Mouse (Mus musculus): Measurements from ENCODE around the gene Car2. TPM values are rescaled to one million over a fixed set of nuclear protein-coding genes. Genes with fewer than 3 reads are reported as not detected.

Car2 gene
- total RNA-seq, 2 experiments from 2014 or later: 12.1 to 15.4 TPM

DNA sequence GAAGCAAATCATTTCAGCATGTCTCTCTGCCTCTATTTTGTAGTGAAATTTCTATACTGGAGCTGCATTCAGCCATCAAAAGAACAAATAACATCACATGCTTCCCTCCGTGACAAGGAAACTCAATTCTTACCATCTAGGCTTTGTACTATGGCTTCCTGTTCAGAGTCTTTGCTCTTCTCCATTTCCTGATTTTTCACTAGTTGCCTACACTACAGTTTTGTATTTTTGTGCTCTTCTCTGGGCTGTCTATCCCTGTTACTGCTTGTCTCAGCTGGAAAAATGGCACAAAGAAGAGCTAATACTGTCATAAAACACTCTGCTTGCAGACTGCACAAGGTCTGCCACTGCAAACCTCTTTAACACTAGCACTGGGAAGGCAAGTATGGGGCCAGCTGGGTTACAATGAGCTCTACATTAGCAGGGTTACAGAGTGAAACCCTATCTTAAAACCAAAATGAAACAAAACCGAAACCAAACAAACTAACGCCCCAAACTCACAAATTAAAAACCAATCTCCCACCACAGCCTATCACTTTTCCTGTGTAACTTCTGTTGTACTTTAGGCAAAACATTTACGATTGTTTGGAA, 26.0 kb downstream of the Car2 start:
- intact Hi-C loops (cut with DNase I): no loop called here

DNA sequence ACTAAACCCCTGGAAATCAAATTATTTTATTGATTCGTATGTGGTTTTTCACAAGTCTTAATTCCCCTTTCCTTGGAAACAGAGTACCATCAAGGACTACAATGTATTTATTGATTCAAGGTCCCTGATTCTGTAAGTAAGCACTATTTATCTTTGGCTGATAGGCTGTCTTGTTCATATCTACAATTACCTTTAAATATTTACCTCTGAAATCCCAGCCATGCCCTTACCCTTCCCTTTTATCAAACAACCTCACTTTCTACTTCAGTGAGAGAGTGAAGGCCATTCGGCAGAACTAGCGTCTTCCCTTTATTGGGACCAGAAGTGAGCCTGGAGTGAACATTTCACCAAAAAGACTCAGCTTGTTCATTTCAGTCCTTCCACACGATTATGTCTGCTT, 27.7 kb downstream of the Car2 start:
- DNase-seq: no peak
- intact Hi-C loops (cut with DNase I): no loop called here

More for the DNA sequence above, 26.0 kb downstream of the Car2 start:
- DNase-seq: no peak

DNA sequence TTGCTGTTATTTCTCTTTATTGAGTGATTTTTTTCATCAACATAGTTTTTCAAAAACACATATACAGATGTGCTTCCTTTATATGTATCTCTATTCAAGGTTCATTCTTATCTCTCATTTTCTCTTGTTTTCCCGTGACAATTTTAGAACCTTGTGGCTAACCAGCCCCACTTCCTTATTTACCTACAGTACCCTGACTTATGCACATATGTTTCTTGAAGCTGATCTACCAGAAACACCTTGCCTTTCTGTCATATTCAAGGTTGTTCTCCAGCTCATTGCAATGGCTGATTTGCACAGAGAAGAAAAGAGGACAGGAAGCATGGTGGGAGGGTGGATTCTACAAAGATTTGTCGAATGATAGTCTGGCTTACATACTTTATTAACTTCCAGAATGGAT, 29.3 kb downstream of the Car2 start:
- intact Hi-C loops (cut with DNase I): no loop called here
- no peak for DNase-seq

DNA sequence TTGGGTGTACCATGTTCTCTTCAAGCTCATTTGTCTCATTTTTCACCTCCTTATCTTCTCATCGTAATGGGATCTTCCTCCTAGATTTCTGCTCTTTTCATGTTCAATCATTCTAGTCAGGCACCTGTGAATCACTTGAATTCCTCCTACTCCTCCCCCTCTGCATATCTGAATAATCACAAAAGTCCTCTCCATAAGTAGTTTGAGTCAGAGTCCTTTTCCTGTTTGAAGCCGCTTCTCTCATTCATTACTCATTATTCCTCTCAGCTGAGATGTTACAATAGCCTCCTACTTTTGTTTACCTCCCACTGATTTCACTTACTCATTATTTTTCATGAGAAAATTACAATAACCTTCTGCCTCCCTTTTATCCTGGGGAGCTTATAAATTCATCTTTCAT, 31.2 kb downstream of the Car2 start:
- intact Hi-C loops (cut with DNase I): no loop called here

DNA sequence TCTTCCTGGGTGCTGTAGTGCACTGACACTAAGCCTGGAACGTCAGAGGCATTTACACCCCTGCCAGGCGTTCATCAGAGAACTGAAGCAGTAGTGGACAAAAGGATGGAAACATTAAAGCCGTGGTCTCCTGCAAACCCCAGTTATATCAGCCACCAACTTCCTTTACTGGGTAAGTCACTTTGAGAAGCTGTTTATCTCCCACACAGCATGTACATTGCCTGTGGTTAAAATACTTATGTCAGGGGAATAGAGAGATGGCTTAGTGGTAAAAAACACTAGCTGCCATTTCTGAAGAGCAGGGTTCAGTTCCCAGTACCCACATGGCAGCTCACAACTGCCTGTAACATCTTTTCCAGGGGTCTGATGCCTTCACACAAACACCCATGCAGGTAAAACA, 58.6 kb downstream of the Car2 start:
- intact Hi-C loops (cut with DNase I): no loop called here
- DNase-seq: no peak

More for the DNA sequence above, 31.2 kb downstream of the Car2 start:
- no peak for DNase-seq

DNA sequence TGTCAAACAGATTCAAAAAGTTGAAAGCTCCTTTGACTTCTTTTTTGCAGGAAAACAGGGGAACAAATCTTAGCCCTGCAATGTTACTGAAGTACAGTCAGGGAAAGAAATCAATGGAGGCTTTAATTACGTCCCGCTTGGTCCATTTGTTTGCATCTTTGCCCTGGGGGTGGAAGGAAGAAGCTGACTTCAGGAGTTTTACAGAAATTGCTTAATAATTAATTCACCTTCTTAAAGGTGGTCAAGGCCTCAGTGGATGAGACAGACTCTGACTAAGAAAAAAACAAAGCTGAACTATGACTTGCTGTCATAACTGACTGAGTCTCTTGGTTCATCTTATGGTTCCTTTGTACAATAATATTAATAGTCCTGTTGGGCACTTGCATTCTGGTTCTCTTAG, 59.6 kb downstream of the Car2 start:
- no peak for DNase-seq
- intact Hi-C loops (cut with DNase I): no loop called here

DNA sequence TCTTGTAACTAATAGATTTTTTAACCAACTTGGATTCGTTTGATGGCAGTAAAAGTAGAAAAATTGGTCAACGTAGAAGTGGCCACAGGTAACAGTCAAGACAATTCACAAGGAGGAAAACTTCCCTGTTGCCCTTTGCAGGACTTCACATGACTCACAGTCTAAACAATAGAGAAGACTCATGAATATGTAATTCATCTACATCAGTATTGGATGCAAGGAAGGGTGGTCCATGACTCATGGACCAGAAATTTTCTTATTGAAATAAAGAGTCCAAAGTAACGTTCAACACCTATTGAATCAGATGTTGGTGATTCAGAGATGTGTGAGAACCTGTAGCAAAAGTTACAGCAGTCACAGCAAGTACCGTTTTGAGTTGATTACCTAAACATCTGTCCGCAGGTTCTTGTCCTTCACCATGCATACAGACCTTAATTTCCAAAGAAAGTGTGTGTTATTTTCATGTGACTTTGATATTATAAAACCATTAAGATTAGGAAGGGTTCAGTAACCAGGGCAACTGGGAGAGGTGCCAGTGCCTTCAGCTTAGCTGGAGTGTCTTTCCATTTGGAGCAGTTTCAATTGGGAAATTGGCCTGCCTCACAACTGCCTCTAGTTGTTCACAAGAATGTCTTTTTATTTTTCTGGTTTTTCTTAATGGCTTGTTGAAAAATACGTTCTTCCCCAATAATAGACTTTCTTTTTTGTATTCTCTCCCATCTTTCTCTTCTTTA, 62.2 kb downstream of the Car2 start:
- DNase-seq: no peak

DNA sequence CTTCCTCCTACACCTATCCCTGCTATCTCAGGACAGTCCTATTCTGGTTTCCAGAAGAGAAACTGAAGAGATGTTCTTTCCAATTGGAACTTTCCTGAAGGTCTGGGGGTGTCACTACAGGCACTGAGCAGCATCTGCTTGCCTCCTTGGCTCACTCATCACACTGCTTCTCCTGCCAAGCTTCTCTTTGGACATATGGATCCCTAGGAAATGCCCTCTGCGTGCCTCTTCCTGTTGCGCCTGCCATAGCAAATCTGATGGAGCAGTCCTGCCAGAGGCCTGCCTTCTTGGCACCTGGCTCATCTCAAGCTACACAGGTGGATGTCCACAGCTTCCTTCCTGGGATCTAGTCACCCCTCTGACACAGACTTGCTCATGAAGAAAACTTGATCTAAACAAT, 64.0 kb downstream of the Car2 start:
- intact Hi-C loops (cut with DNase I): no loop called here
- no peak for DNase-seq

More for the DNA sequence above, 62.2 kb downstream of the Car2 start:
- intact Hi-C loops (cut with DNase I): no loop called here

Other genes starting within 250 kb of the Car2 start
- gene Car13, start 244.5 kb upstream of the Car2 start, total RNA-seq (2021): under 1 TPM; 0.20 to 0.57 TPM
- gene Car1, start 77.9 kb upstream of the Car2 start, total RNA-seq (2021): under 1 TPM in 1 of 2 experiments, not detected in 1; 0.59 TPM
- 1,000 to 10,000 TPM in 1 of 2 experiments, 100 to 1,000 TPM in 1; 478 to 2,131 TPM for gene Car3, start 22.8 kb upstream of the Car2 start, total RNA-seq (2021)

Measured in gastrocnemius, postnatal 36 days (tissue).